Mouse (Mus musculus): ENCODE measurements at regions not wholly inside any gene's neighbourhood (a gene's known extent, or its start where the extent isn't known, plus 50 kb on each side); places are given as distances from the start of the nearest gene placed in this dataset.
A peak's percentile ranks its signal among the peaks of the same experiment; 100 is the strongest.

- DNase-seq (ENCODE audit: low spot score), result no peak
These were observed 93.1 kb upstream of the Mphosph6 start for GRCm38 (mm10) chr8:117894861-117895260.

DNA sequence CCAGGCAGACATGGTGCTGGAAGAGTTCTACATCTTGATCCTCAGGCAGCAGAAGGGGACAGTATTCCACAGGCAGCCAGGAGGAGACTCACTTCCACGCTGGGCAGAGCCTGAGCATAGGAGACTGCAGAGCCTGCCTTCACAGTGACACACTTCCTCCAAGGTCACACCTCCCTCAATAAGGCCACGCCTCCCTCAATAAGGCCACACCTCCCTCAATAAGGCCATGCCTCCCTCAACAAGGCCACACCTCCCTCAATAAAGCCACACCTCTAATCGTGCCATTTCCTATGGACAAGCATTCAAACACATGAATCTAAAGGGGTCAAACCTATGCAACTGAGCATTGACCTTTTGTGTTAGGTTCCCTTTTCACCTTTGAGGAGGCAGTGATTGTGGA, 88.5 kb upstream of the Mphosph6 start:
- DNase-seq (ENCODE audit: low spot score), result no peak

GRCm38 (mm10) chr8:117881414-117881973, 79.8 kb upstream of the Mphosph6 start:
- no peak for DNase-seq (ENCODE audit: low spot score)

DNA sequence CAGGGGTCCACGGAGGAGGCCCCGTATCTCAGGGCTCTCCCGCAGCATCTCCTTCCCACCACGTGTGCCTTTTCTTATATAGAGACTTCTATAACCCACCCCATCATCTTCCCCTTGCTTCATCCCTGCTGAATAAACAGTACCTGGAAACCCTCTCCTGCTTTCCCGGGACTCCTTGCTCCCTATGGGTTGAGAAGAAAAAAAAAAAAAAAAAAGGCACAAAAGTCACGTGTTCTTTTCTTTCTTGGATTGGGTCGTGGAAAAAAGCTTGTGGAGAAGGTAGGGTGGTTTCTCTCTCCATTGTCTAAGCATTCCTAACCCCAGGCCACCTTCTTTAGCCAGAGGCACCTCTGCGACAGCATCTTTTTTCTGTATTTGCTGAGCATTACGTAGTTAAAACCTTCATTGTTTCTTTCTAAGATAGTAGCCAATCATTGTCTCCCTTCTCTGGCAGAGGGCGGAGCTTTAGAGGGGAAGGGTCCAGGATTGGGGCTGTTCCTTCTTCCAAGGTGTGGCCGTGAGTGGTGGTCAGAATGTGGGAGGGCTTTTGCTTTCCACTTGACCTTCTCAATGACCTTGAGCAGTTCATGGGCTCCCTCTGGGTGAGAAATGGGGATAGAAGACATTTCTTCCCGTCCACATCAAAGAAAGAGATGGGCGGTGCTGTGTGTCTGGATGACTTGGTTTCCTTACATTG, 78.7 kb upstream of the Mphosph6 start:
- DNase-seq (ENCODE audit: low spot score), result no peak

GRCm38 (mm10) chr8:117873611-117874010, 71.9 kb upstream of the Mphosph6 start:
- no peak for DNase-seq (ENCODE audit: low spot score)

GRCm38 (mm10) chr8:117867138-117867537, 65.4 kb upstream of the Mphosph6 start:
- no peak for DNase-seq (ENCODE audit: low spot score)

DNA sequence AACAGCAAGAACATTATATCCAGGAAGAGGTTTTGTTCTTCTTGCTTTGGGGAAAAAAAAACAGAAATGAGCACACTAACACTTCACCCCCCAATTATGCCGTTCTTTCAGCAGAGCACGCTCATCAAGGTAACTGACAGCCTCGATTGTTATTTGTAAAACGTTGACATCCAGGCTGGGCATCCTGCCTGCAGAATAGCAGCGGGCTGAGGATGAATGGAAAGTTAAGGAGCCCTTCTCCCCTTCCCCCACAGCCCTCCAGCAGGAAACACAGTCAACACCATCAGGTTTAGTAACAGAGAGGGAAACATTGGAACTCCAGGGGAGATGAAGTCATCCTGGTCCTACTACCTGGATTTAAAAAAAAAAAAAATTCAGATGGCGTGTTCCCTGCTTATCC, 63.3 kb upstream of the Mphosph6 start:
- DNase-seq (ENCODE audit: low spot score), result peak; percentile 17

- DNase-seq (ENCODE audit: low spot score), result peak; percentile 79
These were observed 62.1 kb upstream of the Mphosph6 start for GRCm38 (mm10) chr8:117863837-117864236.

DNA sequence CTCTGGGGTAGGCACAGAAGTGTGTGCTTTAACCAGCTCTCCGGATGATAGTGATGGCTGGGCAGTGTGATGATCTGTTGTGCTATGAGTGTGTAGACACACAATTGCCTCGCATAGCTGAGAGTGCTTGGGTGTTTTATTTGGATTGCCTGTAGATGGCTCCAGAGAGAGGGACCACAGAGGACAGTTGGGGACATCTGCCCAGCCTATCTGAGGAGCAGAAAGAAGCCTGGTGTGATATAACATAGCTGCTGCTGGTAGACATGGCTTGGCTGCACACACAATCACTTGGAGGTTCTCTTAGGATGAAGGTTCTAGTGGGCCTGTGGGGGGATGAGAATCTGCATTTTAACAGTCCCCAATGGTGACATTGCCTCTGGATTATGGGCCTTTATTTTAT, 60.6 kb upstream of the Mphosph6 start:
- no peak for DNase-seq (ENCODE audit: low spot score)

- peak; percentile 24 for DNase-seq (ENCODE audit: low spot score)
These were observed 58.0 kb upstream of the Mphosph6 start for GRCm38 (mm10) chr8:117859734-117860133.

DNA sequence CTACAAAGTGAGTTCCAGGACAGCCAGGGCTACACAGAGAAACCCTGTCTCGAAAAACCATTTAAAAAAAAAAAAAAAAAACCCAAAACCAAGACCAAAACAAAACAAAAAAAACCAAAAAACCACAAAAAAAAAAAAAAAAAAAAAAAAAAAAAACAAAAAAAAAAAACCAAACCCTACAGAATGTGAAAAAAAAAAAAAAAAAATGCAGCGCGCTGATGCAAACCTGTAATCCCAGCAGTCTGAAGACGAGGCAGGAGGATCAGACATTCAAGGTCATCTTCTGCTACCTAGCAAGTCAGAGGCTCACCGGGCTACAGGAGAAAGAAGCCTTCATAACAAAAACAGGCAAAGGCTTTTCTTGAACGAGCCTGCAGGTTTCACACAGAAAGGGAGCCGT, 57.4 kb upstream of the Mphosph6 start:
- DNase-seq (ENCODE audit: low spot score), result no peak

DNA sequence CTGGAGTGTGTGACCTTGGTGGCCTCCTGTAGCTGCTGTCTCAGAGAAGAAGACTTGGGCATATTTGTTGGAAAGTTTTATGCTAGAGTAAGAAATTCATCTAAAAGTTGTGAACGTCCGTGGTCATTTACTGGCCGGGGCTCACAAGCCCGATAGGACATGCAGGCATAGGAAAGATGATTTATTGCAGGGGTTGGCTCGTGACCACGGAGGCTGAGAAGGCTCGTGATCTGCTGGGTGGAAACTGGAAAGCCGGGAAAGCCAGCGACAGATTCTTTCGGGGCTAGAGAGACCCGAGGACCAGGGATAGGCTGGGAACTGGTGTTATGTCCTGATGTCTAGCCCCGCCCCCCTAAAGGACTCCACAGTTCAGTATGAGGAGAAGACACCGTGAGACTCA, 54.4 kb upstream of the Mphosph6 start:
- no peak for DNase-seq (ENCODE audit: low spot score)

DNA sequence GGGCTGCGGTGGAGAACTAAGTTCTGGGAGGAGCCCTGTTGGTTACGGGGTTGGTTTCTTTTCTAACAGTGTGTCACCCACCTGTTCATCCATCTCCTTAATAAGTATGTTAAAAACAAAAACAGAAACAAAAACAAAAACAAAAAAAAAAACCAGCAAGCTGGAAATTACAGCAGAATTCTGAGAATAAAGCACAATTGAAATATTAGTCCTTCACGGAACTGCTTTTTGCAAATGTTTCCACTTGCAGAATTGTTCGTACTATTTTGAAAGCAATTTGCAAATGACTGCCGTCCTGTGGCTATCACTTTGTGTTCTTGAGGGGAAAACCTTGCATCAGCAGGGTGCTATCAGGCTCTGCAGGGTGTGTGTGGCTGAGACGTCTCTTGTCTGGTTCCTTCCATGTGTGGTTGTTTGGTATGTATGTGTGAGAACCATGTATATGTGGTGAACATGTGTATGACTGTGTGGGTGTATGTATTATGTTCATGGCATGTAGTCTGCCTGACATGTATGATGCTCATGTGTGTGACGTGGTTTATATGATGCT, 53.3 kb upstream of the Mphosph6 start:
- DNase-seq (ENCODE audit: low spot score), result no peak

- DNase-seq (ENCODE audit: low spot score), result no peak
These were observed 52.6 kb upstream of the Mphosph6 start for GRCm38 (mm10) chr8:117854301-117854700.

- DNase-seq (ENCODE audit: low spot score), result no peak
These were observed 51.7 kb upstream of the Mphosph6 start for GRCm38 (mm10) chr8:117853408-117853807.

DNA sequence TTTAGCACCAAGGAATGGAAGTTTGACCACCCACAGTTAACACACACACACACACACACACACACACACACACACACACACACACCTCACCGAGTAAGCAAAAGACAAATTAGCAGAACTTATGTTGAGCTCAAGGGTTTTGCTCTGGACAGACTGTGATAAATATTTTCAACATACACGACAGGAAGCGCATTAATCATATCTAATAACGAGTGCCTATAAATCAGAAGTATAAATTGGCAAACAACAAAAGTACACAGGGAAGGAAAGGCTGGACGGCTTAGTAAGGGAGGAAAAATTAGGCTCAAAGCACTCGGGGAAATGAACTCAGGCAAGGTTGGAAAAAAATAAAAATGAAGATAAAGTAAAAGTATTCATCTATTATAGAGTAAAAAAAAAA, 50.8 kb upstream of the Mphosph6 start:
- DNase-seq (ENCODE audit: low spot score), result no peak

All from embryo, embryonic 10 days (tissue).